Mouse (Mus musculus) heart, postnatal 10 days (tissue): ENCODE measurements at regions not wholly inside any gene's neighbourhood (a gene's known extent, or its start where the extent isn't known, plus 50 kb on each side); places are given as distances from the start of the nearest gene placed in this dataset.

Experiments used
- DNase-seq, 2 experiments: peaks; one replicate each; pipeline ENCODE4 v3.0.0; 2021
- intact Hi-C: fragments of 180-260 bp; cut with DNase I; formaldehyde crosslinking; loops from one replicate; pipeline ENCODE4 v1.15.1; 2025

GRCm38 (mm10) chr6:28986756-28987155 is 73.3 kb upstream of the Lep start:
- intact Hi-C loops = no loop called here
- peak in 1 of 2 experiments; percentile 9 for DNase-seq

- intact Hi-C loops = no loop called here
- no peak for DNase-seq
Observed at GRCm38 (mm10) chr6:28987386-28987785, 72.6 kb upstream of the Lep start.

- DNase-seq = no peak
- intact Hi-C loops = no loop called here
Observed at GRCm38 (mm10) chr6:28989433-28989832, 70.6 kb upstream of the Lep start.

GRCm38 (mm10) chr6:28990210-28990609 is 69.8 kb upstream of the Lep start:
- DNase-seq = no peak
- intact Hi-C loops = no loop called here

GRCm38 (mm10) chr6:28994481-28994880 is 65.5 kb upstream of the Lep start:
- intact Hi-C loops = no loop called here
- DNase-seq = no peak

GRCm38 (mm10) chr6:28995701-28996100 is 64.3 kb upstream of the Lep start:
- DNase-seq = no peak
- intact Hi-C loops = no loop called here

GRCm38 (mm10) chr6:28999386-29000094 is 60.5 kb upstream of the Lep start:
- no peak for DNase-seq
- intact Hi-C loops = no loop called here

GRCm38 (mm10) chr6:29002141-29002540 is 57.9 kb upstream of the Lep start:
- intact Hi-C loops = no loop called here
- DNase-seq = no peak

GRCm38 (mm10) chr6:29002811-29003210 is 57.2 kb upstream of the Lep start:
- intact Hi-C loops = no loop called here
- DNase-seq = no peak

- intact Hi-C loops = no loop called here
- no peak for DNase-seq
Observed at GRCm38 (mm10) chr6:29005803-29006202, 54.2 kb upstream of the Lep start.
